Mouse (Mus musculus) small intestine, adult 2 months (tissue): ENCODE results near the gene Cux2. TPM values are rescaled to one million over a fixed set of nuclear protein-coding genes. Genes with fewer than 3 reads are reported as not detected.
A peak's percentile ranks its signal among the peaks of the same experiment; 100 is the strongest.

Experiments
- H3K27ac ChIP-seq: fragments of 200-500 bp; 2 replicates; pipeline ENCODE4 v1.5.1; 2012; ENCODE audit warnings: low read depth, low read length, control low read depth, inconsistent platforms; ENCODE audit not compliant: insufficient read depth
- H3K27me3 ChIP-seq: fragments of 200-500 bp; 2 replicates; pipeline ENCODE4 v1.6.1; 2012; ENCODE audit warnings: mild to moderate bottlenecking, moderate library complexity, low read length, inconsistent platforms; ENCODE audit not compliant: control insufficient read depth, insufficient read depth
- H3K36me3 ChIP-seq: fragments of 200-500 bp; 2 replicates; pipeline ENCODE4 v1.6.1; 2012; ENCODE audit warnings: mild to moderate bottlenecking, low read length, control low read depth, inconsistent platforms; ENCODE audit not compliant: control insufficient read depth, insufficient read depth
- H3K4me1 ChIP-seq: fragments of 200-500 bp; 2 replicates; pipeline ENCODE4 v1.6.1; 2012; ENCODE audit warnings: low read length, inconsistent platforms, mixed read lengths; ENCODE audit not compliant: control insufficient read depth, insufficient read depth, insufficient read length
- H3K4me3 ChIP-seq: fragments of 200-500 bp; 2 replicates; pipeline ENCODE4 v1.5.1; 2012; ENCODE audit warnings: low read depth, mild to moderate bottlenecking, control low read depth, inconsistent platforms, low read length, moderate library complexity
- CTCF ChIP-seq: fragments of 200-500 bp; IDR thresholded peaks from 2 replicates; pipeline ENCODE4 v1.5.1; 2012; ENCODE audit warnings: low read depth, mild to moderate bottlenecking, control low read depth, inconsistent platforms, low read length, moderate library complexity, mixed read lengths; ENCODE audit not compliant: insufficient replicate concordance, insufficient read length; ENCODE audit errors: extremely low read depth
- POLR2A ChIP-seq: fragments of 200-500 bp; IDR thresholded peaks from 2 replicates; pipeline ENCODE4 v1.6.1; 2012; ENCODE audit warnings: low read depth, mild to moderate bottlenecking, control low read depth, inconsistent platforms, low read length, moderate library complexity
- WGBS: fragments of 180-500 bp; shearing (Covaris S2); methylation state at CpG from one replicate; pipeline ENCODE4 v1.1.7; 2018; 5-methylcytosine and 5-hydroxymethylcytosine counted together
- polyA plus RNA-seq: library from polyadenylated mRNA; depleted of rRNA; stranded (reverse); fragments of >200 nt; gene quantifications from 2 replicates; pipeline ENCODE4 v1.2.3, GENCODE M21; 2012

Cux2 gene
- polyA plus RNA-seq, 1 experiment, result 2.6 TPM

DNA sequence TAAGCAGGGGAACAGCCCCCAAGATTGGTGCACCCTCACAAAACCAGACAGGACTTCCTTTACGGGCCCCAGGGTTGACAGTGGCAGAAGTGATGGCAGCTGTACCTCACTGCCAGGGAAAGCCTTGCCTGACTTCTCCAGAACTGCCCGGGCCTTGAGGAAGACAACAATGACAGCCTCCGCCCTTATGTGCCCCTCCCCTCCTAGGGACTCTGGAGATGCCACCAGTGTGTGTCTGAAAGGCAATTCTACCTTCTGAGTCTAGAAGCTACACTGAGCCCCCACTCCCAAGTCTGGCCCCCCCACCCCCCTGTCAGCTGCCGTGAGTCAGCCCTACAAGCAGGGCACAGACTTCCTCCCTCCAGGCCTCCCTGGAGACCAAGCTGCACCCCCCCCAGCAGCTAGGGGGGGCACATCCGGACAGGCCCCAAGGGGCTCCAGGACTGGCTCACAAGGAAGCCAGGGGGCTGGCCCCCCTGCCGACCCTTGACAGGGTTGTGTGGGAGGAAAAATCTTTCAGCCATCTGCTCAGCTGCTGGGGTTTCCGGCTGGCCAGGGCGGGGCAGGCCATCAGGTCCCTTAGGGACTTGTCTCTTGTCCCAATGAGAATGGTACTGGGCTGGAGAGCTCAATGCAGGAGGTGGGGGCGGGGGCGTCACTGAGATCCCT lies 216.2 kb downstream of the Cux2 start:
- Histone ChIP-seq H3K4me1 (peaks cover 27% of the 10 kb centered on the region), H3K27ac (peak overlapping the region; percentile 22; the same call in 1 of the 2 replicates)

DNA sequence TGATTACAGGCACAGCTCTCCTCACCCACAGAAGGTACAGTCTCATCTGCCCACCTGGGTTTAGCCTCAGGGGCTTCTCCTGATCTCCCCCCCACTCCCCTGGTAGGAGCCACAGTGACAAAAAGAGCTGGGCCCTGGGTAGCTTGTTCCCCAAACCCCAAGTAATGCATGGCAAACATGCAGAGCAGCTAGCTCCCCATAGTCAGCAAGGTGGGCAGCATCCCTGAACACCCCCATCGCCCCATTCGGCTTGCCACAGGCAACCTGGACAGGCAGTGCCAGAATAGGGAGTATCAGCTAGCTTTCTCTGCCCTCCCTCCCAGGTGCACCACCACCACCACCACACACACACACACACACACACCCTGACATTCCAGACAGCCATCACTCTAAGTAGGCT lies 216.7 kb downstream of the Cux2 start:
- Histone ChIP-seq H3K4me1 (peaks cover 33% of the 10 kb centered on the region), H3K27me3 (no peaks in the 10 kb centered on the region), H3K4me3 (peak overlapping the region; percentile 94), H3K27ac (peak overlapping the region; percentile 22; the same call in 1 of the 2 replicates), H3K36me3 (peaks cover 8% of the 10 kb centered on the region)
- 85% methylated on average over 2 of the region's 2 CpGs for WGBS
- no peak for TF ChIP-seq POLR2A
- TF ChIP-seq CTCF, result no peak

More for the DNA sequence above, 216.2 kb downstream of the Cux2 start:
- Histone ChIP-seq H3K4me3 (peak overlapping the region; percentile 94), H3K36me3 (peaks cover 3% of the 10 kb centered on the region), H3K27me3 (no peaks in the 10 kb centered on the region)
- TF ChIP-seq CTCF (no peak), POLR2A (no peak)
- WGBS, result 45% methylated on average over 10 of the region's 10 CpGs

DNA sequence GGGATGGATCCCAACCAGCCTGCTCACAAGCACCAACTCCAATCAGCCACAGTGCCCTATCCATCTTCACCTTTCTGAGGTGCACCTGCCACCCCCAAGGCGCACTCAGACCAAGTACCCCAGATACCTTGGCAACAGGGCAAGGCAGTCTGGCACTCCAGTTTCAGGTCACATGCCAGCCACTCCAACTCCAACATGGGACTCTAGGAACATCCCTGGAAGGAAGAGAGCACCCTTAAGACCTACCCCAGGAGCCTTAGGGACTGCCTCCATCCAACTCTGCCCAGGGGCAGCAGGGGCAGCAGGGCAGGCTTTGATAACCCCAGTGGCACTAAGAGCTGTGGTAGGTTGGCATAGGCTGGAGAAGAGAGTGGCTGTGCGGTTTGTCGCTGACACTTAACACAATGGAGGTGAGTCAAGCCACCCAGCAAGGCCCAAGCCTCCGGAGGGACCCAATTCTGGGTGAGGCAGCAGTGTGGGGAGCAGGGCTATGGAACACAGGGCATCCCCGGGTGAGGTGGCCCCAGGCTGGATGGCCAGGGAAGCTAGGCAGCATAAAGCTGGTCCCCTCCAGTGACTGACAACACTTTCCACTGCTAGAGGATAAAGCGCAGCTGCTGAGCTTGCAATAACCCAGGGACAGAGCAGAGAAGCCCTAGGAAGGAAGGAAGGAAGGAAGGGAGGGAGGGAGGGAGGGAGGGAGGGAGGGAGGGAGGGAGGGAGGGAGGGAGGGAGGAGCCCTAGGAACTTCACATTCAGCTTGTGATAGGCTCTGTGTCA lies 217.3 kb downstream of the Cux2 start:
- no peak for TF ChIP-seq POLR2A

DNA sequence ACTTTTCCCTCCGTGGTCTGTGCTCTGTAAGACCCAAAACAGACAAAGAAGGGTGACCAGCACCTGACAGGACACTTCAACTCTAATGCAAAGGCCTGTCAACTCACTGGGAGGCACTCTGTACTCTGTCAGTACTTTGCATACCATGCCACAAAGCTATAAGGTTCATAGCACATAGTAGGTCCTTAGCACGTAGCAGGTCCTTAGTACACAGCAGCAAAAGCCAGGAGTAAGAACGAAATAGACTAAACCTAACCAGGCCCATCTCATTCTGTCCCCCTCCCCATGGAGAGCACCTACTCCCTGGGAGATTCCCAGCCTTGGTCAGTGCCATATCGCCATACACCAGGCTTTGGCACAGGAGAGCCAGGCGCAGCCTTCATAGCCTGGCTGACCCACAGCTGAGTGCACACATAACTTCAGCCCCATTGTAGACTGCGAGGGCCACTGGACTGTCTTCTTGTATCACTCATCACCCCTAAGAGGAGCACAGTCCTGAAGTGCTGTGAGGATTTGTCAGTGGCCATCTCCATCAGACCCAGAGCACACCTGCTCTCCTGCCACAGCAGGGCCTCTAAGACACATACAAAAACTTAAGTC lies 218.8 kb downstream of the Cux2 start:
- WGBS, result 89% methylated on average over 6 of the region's 6 CpGs

More for the DNA sequence above, 217.3 kb downstream of the Cux2 start:
- Histone ChIP-seq H3K36me3 (peaks cover 13% of the 10 kb centered on the region), H3K27me3 (no peaks in the 10 kb centered on the region), H3K4me1 (peaks cover 38% of the 10 kb centered on the region), H3K27ac (no peak overlapping the region), H3K4me3 (no peak overlapping the region)
- 79% methylated on average over 6 of the region's 6 CpGs for WGBS

DNA sequence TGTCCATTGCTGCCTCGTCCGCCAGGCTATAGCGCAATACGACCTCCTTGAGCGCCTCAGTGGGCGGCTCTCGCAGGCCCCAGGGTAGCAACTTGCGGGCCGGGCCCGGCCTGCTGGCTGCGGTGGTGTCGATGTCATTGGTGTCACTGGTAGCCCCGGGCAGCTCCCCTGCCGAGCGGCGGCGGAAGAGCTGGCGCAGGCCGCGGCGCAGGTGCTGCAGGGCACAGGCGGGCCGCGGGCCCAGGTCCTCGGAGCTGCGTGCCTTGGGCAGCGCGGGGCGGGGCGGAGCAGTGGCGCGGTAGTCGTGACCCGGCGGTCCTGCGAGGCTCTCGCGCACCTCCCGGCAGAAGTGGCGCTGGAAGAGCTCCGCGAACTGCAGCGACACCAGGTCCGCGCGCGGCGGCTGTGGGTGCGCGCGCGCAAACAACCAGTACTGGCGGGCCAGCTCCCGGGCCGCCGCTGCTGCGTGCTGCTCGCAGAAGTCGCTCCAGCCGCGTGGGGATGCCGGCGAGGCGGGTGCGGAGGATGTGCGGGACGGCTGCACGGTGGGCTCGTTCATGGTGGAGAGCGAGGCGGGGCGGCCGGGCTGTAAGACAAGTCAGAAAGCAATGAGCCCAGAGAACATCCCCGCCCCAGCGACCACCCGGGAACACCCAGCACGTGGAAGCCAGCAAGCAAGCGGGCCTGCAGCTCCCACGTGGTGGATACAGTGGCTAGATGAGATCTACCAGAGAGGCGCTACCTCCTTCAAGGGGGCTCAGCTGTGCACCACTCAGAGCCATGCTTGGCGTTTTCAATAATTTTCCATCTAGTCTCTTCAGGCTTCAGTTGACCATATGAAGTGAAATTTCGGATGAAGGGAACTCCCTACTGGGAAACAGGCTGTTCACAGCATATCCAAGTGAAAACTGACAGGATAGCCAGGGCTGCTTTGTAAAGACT lies 221.1 kb downstream of the Cux2 start:
- peaks cover 28% of the 10 kb centered on the region for H3K4me1 ChIP-seq
- H3K27me3 ChIP-seq, result no peaks in the 10 kb centered on the region
- TF ChIP-seq POLR2A (no peak), CTCF (no peak)
- no peak overlapping the region for H3K4me3 ChIP-seq
- H3K27ac ChIP-seq, result 0 out of 2 replicates have a peak overlapping the region, but pooled peaks have one; percentile 33
- H3K36me3 ChIP-seq, result peaks cover 33% of the 10 kb centered on the region
- WGBS, result 73% methylated on average over 82 of the region's 82 CpGs

More for the DNA sequence above, 218.8 kb downstream of the Cux2 start:
- H3K27ac ChIP-seq, result no peak overlapping the region
- no peaks in the 10 kb centered on the region for H3K27me3 ChIP-seq
- TF ChIP-seq POLR2A, result no peak
- no peak for TF ChIP-seq CTCF
- peaks cover 25% of the 10 kb centered on the region for H3K36me3 ChIP-seq
- peaks cover 45% of the 10 kb centered on the region for H3K4me1 ChIP-seq
- no peak overlapping the region for H3K4me3 ChIP-seq

DNA sequence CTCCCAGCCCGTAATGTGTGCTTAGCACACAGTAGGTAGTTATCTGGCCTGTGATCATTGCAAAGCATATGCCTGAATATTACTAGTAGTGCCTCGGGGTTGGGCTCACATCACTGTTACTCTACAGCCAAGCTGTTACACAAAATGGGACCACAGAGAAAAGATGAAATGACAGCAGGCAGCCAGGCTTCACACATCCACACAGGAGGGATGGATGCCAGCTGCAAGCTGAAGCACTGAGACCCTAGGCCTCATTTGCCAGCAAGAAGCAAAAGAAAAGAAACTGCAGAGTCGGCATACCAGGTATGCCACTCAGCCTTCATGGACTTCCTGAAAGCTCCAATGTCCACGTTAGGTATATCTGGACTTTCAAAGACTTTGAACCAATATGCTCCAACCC lies 222.0 kb downstream of the Cux2 start:
- H3K4me1 ChIP-seq, result peaks cover 21% of the 10 kb centered on the region
- no peaks in the 10 kb centered on the region for H3K27me3 ChIP-seq
- H3K36me3 ChIP-seq, result peaks cover 33% of the 10 kb centered on the region
- TF ChIP-seq CTCF, result no peak
- no peak for TF ChIP-seq POLR2A
- peak overlapping the region; percentile 74; the same call in 1 of the 2 replicates for H3K27ac ChIP-seq
- 74% methylated on average over 4 of the region's 4 CpGs for WGBS
- H3K4me3 ChIP-seq, result no peak overlapping the region
